Mouse (Mus musculus) urinary bladder, postnatal 10 days (tissue): ENCODE data around the gene Fkbp7.

Experiments
- DNase-seq: peaks from one replicate; pipeline ENCODE4 v3.0.0; 2022; ENCODE audit warnings: low spot score

The Fkbp7 gene

GRCm38 (mm10) chr2:76672966-76673392 lies at the start of gene Fkbp7:
Fkbp7 (minus strand) TSS chr2:76673116.
- peak; percentile 56 for DNase-seq

- DNase-seq: no peak
Observed at GRCm38 (mm10) chr2:76719650-76720049, 46.7 kb upstream of the Fkbp7 start.

- no peak for DNase-seq
Observed at GRCm38 (mm10) chr2:76714984-76715383, 42.1 kb upstream of the Fkbp7 start.

- no peak for DNase-seq
Observed at GRCm38 (mm10) chr2:76708512-76708911, 35.6 kb upstream of the Fkbp7 start.

GRCm38 (mm10) chr2:76705655-76706054 lies 32.7 kb upstream of the Fkbp7 start:
- no peak for DNase-seq

GRCm38 (mm10) chr2:76702751-76703150 lies 29.8 kb upstream of the Fkbp7 start:
- no peak for DNase-seq

- DNase-seq: no peak
Observed at GRCm38 (mm10) chr2:76702188-76702587, 29.3 kb upstream of the Fkbp7 start.

- no peak for DNase-seq
Observed at GRCm38 (mm10) chr2:76695290-76695689, 22.4 kb upstream of the Fkbp7 start.

GRCm38 (mm10) chr2:76693765-76694164 lies 20.8 kb upstream of the Fkbp7 start:
- no peak for DNase-seq

GRCm38 (mm10) chr2:76690436-76691204 lies 17.7 kb upstream of the Fkbp7 start:
- no peak for DNase-seq

- no peak for DNase-seq
Observed at GRCm38 (mm10) chr2:76688162-76688561, 15.2 kb upstream of the Fkbp7 start.

GRCm38 (mm10) chr2:76687608-76688007 lies 14.7 kb upstream of the Fkbp7 start:
- no peak for DNase-seq

GRCm38 (mm10) chr2:76686986-76687385 lies 14.1 kb upstream of the Fkbp7 start:
- no peak for DNase-seq

- DNase-seq: no peak
Observed at GRCm38 (mm10) chr2:76682301-76682700, 9.4 kb upstream of the Fkbp7 start.

- no peak for DNase-seq
Observed at GRCm38 (mm10) chr2:76676401-76677226, 3.7 kb upstream of the Fkbp7 start.

- no peak for DNase-seq
Observed at GRCm38 (mm10) chr2:76675949-76676348, 3.0 kb upstream of the Fkbp7 start.

GRCm38 (mm10) chr2:76675451-76675850 lies 2.5 kb upstream of the Fkbp7 start:
- no peak for DNase-seq

GRCm38 (mm10) chr2:76674725-76675427 lies 2.0 kb upstream of the Fkbp7 start, which contains the start of gene Plekha3:
Plekha3 (plus strand) TSS chr2:76675281.
- peak; percentile 33 for DNase-seq

- no peak for DNase-seq
Observed at GRCm38 (mm10) chr2:76673472-76674081, 661 bp upstream of the Fkbp7 start.

GRCm38 (mm10) chr2:76672134-76672745 lies 676 bp downstream of the Fkbp7 start:
- DNase-seq: no peak

GRCm38 (mm10) chr2:76671641-76672040 lies 1.3 kb downstream of the Fkbp7 start:
- DNase-seq: no peak

GRCm38 (mm10) chr2:76667200-76667599 lies 5.7 kb downstream of the Fkbp7 start:
- no peak for DNase-seq
